Mouse (Mus musculus) urinary bladder, postnatal 0 days (tissue): ENCODE results near the gene Dnah3. TPM values are rescaled to one million over a fixed set of nuclear protein-coding genes. Genes with fewer than 3 reads are reported as not detected.

Experiments
- polyA plus RNA-seq: library from polyadenylated mRNA; unstranded; fragments of >200 nt; fragmentation: Nextera tagmentation; extraction: Ambion mirVana; gene quantifications from 2 replicates; pipeline ENCODE4 v1.2.1, GENCODE M21; 2015

Dnah3 gene
- polyA plus RNA-seq, result not detected in 2 replicates

GRCm38 (mm10) chr7:120095180-120095579 lies at the start of gene Dnah3:
TSS of gene Dnah3 (minus strand) at chr7:120095280.

GRCm38 (mm10) chr7:120102164-120102972 lies 7.3 kb upstream of the Dnah3 start, which contains the start of gene Tmem159:
TSS of gene Tmem159 (plus strand) at chr7:120102353.

GRCm38 (mm10) chr7:119895639-119896512 lies 199.2 kb downstream of the Dnah3 start, which contains the start of the genes Lyrm1 and Dcun1d3:
TSS of gene Lyrm1 (plus strand) at chr7:119895861.
TSS of gene Dcun1d3 (minus strand) at chr7:119896298.

Other genes with a start within 250 kb of the Dnah3 start
- 9.1 and 10.6 TPM in 2 replicates for gene Lyrm1, start 199.4 kb downstream of the Dnah3 start, polyA plus RNA-seq
- gene Dcun1d3, start 199.0 kb downstream of the Dnah3 start, polyA plus RNA-seq, result 9.5 and 10.0 TPM in 2 replicates
- gene Tmem159, start 7.1 kb upstream of the Dnah3 start, polyA plus RNA-seq, result 184 and 186 TPM in 2 replicates
- gene Zp2, start 50.0 kb upstream of the Dnah3 start, polyA plus RNA-seq, result not detected in 2 replicates
- gene Anks4b, start 78.6 kb upstream of the Dnah3 start, polyA plus RNA-seq, result not detected in 2 replicates
- gene Crym, start 106.8 kb upstream of the Dnah3 start, polyA plus RNA-seq, result 3.0 and 3.9 TPM in 2 replicates
- not detected in 2 replicates for gene Abca14, start 108.7 kb upstream of the Dnah3 start, polyA plus RNA-seq
- not detected in 2 replicates for gene Abca15, start 233.4 kb upstream of the Dnah3 start, polyA plus RNA-seq